Mouse (Mus musculus) brown adipose tissue, adult 24 weeks (tissue): Measurements from ENCODE around the gene Gm16181. TPM values are rescaled to one million over a fixed set of nuclear protein-coding genes. Genes with fewer than 3 reads are reported as not detected.

ENCODE experiments used
- H3K27ac ChIP-seq: fragments of 200-500 bp; replicated peaks from 2 replicates; pipeline ENCODE4 v1.5.1; 2012; ENCODE audit warnings: low read depth, mild to moderate bottlenecking, low read length
- H3K4me1 ChIP-seq: fragments of 200-500 bp; 2 replicates; pipeline ENCODE4 v1.6.1; 2012; ENCODE audit warnings: low read length, mixed read lengths; ENCODE audit not compliant: control insufficient read depth, insufficient read depth, insufficient read length
- H3K4me3 ChIP-seq: fragments of 200-500 bp; 2 replicates; pipeline ENCODE4 v1.5.1; 2012; ENCODE audit warnings: low read depth, mild to moderate bottlenecking, low read length, moderate library complexity; ENCODE audit not compliant: insufficient read depth
- polyA plus RNA-seq: library from polyadenylated mRNA; stranded (reverse); fragments of >200 nt; gene quantifications from 2 replicates; pipeline ENCODE4 v1.2.4, GENCODE M21; 2012; ENCODE audit not compliant: missing spikeins, insufficient read depth, insufficient read length

The Gm16181 gene
- polyA plus RNA-seq, 1 experiment: not detected

DNA sequence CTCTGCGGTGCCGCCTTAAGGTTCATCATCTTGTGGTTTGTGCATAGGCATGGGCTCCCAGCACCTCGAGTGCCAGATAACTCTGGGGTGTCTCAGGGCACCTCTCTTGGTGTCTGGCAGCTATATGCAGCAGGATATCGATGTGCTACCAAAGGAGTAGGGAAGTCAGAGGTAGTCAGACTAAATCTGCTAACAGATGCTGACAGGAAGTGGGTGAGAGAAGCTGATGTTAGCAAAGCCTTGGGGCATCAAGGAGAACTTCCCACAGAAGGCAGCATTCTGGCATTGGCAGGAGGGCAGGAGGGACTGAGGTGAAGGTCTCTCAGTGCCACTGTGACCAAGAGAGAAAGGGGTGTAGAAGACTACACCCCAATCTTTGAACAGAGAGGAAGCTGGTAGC is 30.5 kb upstream of the Gm16181 start:
- peaks cover 2% of the 10 kb centered on the region; the same call in 1 of the 2 replicates for H3K4me1 ChIP-seq
- peak overlapping the region; percentile 39; the same call in 1 of the 2 replicates for H3K27ac ChIP-seq
- no peak overlapping the region for H3K4me3 ChIP-seq

DNA sequence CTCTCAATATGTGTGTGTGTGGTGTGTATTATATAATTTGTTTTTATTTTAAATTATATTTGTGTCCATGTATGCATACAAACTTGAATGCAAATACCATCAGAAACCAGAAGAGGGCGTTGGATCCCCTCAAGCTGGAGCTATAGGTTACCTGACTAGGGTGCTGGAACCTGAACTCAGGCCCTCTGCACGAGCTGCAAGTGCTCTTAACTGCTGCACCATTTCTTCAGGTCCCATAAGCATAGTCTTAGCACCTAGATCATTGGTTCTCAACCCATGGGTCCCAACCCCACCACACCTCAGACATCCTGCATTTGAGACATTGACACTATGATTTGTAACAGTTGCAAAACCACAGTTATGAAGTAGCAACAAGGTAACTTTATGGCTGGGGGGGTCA is 28.9 kb upstream of the Gm16181 start:
- H3K27ac ChIP-seq: no peak overlapping the region
- no peak overlapping the region for H3K4me3 ChIP-seq
- no peaks in the 10 kb centered on the region; the same call in 1 of the 2 replicates for H3K4me1 ChIP-seq

DNA sequence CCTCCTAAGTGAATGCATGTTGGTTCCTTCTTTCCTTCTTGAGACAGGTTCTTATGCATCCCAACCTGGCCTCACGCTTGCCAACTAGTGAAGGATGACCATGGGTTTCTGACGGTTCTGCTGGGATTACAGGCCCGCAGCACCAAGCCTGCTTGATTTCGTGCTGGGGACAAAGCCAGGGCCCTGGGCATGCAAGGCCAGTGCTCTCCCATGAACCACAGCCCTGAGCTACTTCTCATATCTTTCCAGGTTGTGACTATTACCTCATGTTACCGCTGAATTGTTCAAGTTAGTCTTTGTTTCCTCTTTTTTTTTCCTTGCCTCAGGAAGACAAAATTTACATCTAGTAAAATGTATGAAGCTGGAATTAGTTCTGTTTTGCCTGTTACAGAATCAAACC is 27.7 kb upstream of the Gm16181 start:
- H3K4me1 ChIP-seq: no peaks in the 10 kb centered on the region; the same call in 1 of the 2 replicates
- H3K27ac ChIP-seq: no peak overlapping the region
- H3K4me3 ChIP-seq: no peak overlapping the region

DNA sequence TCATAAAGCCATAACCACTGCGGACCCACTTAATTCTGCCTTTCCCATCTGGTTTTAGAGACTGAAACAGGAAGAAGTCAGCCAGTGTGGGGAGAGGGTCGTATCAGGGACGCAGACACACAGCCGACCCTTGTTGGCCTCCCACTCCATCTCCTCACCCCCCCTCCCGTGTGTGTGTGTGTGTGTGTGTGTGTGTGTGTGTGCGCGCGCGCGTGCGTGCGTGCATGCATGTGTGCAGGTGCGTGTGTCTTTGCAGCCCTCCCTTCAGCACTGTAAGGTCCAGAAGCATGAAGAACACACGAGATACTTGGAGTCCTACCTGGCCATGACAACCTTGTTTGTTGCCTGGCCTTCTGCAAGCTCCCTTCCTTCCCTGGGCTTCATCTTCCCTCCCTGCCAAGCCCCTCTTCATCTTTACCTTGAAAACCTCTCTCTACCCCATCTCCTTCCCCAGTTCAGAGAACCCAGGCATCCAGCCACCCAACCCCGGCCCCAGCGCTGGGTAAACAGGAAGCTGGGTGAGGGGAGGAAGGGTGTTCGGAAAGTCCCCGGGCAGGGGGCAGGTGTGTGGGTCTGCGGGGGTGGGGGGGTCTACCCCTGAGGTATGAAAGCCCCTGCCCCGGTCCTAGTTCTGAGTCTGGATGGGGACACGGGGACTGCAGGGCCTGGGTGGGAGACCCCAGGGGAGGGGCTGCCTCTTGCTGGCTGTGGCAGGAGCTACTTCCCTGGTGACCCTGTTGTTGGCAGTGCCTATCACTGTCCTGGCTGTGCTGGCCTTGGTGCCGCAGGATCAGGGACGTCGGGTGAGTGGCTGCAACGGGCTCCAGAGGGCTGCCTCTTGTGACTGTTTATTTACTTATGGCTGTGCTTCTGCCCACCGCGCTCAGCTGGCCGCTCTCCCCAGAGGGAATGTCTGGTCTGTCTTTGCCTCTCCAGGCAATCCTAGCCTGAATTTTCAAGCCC is 26.5 kb upstream of the Gm16181 start, which contains the start of gene Ltb:
Gene Ltb (plus strand): TSS at position 559 of the 963 bp plus-strand sequence.
- H3K27ac ChIP-seq: no peak within 1 kb of the TSS
- H3K4me1 ChIP-seq: peaks cover 3% of the 10 kb centered on the region
- peak within 1 kb of the TSS; percentile 76 for H3K4me3 ChIP-seq

DNA sequence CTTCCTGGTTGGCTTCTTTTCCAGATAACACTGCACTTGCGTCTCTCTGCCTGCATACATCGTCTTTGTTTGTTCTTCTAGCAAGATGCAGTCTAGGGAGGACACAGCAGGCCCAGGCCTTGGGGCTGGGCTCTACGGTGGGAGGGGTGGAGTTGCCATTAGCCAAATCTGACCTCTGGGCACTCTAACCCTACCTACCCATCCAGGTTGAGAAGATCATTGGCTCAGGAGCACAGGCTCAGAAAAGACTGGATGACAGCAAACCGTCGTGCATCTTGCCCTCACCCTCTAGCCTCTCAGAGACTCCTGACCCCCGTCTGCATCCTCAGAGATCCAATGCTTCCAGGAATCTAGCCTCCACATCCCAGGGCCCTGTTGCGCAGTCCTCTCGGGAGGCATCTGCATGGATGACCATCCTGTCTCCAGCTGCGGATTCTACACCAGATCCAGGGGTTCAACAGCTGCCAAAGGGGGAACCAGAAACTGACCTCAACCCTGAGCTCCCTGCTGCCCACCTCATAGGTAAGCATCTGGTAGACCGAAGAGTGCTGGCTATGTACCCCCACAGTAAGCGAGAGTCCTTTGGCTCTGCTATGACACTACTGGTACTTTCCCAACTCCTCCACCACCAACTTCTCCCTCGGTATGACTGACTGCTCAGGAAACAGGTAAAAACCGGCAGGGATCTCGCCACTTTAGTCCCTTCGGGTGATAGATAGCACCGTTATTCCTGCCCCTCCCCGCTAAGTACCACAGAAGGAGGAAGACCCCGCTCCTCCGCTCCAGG is 25.6 kb upstream of the Gm16181 start:
- Histone ChIP-seq H3K4me3 (peak overlapping the region; percentile 76), H3K27ac (no peak overlapping the region), H3K4me1 (peaks cover 3% of the 10 kb centered on the region)

DNA sequence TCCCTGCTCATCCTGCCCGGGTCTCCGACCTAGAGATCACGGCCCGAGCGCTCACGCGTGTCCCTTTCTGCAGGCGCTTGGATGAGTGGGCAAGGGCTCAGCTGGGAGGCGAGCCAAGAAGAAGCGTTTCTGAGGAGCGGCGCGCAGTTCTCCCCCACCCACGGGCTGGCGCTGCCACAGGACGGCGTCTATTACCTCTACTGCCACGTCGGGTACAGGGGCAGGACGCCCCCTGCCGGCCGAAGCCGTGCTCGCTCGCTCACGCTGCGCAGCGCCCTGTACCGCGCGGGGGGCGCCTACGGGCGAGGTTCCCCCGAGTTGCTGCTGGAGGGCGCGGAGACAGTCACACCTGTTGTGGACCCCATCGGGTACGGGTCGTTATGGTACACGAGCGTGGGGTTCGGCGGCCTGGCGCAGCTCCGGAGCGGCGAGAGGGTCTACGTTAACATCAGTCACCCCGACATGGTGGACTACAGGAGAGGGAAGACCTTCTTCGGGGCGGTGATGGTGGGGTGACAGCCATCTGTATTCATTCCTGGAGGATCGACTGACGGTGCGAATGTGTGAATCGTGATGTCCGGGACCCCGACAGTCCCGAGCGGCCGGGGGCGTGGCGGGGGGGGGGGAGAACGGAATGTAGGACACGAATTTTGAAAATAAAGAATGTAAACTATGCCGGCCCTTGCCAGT is 24.9 kb upstream of the Gm16181 start:
- H3K4me3 ChIP-seq: peak overlapping the region; percentile 76
- H3K4me1 ChIP-seq: peaks cover 5% of the 10 kb centered on the region
- peak overlapping the region; percentile 33; the same call in 1 of the 2 replicates for H3K27ac ChIP-seq

DNA sequence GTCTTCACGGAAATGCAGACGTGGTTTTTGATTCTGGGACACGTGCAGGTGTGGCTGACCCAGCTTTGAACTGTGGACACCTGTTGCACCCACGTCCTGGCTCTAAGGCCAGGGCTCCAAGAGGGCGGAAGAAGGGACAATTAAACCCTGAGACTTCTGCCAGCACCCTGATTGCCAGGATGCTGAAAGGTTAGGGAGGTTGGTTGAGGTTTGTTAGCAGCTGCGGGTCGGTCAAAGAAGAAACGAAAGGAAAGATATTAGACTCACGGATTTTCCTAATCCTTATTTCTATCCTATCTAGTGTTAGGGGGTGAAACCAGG is 24.4 kb upstream of the Gm16181 start:
- Histone ChIP-seq H3K4me3 (peak overlapping the region; percentile 76), H3K4me1 (peaks cover 6% of the 10 kb centered on the region), H3K27ac (no peak overlapping the region)

DNA sequence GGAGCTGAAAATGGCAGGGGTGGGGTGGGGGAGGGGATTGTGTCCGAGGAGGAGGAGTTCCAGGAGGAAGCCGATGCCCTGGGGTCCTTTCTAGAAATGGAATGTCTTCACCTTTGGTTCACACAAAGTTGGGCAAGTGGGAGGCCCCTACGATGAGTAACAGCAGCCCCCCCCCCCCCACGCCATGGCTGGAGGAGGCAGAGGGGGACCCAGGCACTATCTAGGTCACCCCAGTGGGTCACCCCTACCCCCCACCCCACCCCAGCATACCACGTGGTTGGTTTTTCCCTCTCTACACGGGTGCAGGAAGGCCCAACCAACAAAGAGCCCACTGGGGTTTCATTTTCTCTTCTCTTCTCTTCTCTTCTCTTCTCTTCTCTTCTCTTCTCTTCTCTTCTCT is 23.5 kb upstream of the Gm16181 start:
- H3K27ac ChIP-seq: no peak overlapping the region
- H3K4me1 ChIP-seq: peaks cover 6% of the 10 kb centered on the region
- no peak overlapping the region for H3K4me3 ChIP-seq

DNA sequence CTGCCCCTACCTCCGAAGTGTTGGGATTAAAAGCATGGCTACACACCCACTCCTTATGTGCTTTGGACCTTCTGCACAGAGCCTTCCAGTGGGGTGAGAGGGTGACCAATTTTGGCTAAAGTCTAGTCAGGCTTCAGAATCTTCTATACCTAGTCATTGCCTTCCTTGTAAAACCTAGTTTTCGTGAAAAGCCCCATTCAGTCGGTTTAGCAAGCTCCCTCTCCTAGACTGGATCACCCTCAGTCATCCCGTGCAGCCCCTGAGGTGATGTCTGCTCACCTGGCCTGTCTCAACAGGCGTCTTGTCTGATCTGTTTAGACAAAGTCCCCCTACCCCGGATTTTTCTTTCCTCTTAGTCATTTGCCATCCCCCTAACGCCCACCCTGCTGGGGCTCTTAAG is 22.6 kb upstream of the Gm16181 start:
- no peak overlapping the region for H3K27ac ChIP-seq
- H3K4me1 ChIP-seq: peaks cover 6% of the 10 kb centered on the region
- H3K4me3 ChIP-seq: no peak overlapping the region

DNA sequence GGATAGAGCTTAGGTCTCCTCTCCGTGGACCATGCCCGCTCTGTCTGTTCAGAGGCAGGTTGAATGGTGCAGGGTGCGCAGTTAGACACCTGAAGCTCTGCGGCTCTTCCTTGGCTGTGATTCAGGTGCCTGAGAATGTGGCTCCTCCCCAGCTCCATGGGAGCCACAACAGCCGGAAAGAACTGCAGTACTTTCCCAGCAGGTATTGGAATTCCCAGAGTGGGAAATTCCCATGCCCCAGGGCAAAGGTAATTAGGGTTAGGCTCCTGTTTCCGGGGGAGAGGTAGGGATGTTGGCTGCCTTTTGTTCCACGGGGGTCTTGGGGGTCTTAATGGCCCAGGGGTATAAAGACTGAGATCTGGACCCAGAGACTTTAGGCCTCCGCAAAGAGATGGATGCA is 21.7 kb upstream of the Gm16181 start:
- Histone ChIP-seq H3K4me1 (peaks cover 6% of the 10 kb centered on the region), H3K4me3 (no peak overlapping the region), H3K27ac (peak overlapping the region; percentile 48; the same call in 1 of the 2 replicates)

DNA sequence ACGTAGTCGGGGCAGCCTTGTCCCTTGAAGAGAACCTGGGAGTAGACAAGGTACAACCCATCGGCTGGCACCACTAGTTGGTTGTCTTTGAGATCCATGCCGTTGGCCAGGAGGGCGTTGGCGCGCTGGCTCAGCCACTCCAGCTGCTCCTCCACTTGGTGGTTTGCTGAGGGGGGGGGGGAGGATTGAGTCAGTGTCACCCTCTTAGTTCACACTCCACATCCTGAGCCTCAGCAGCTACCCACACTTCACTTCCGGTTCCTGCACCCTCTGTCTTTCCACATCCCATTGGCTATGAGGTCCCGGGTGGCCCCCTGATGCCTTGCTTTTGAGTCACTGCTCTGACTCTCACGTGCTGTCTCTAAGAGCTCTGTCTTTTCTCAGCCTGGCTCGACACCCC is 20.2 kb upstream of the Gm16181 start:
- Histone ChIP-seq H3K27ac (peak overlapping the region; percentile 64), H3K4me1 (peaks cover 6% of the 10 kb centered on the region), H3K4me3 (peak overlapping the region; percentile 61)

DNA sequence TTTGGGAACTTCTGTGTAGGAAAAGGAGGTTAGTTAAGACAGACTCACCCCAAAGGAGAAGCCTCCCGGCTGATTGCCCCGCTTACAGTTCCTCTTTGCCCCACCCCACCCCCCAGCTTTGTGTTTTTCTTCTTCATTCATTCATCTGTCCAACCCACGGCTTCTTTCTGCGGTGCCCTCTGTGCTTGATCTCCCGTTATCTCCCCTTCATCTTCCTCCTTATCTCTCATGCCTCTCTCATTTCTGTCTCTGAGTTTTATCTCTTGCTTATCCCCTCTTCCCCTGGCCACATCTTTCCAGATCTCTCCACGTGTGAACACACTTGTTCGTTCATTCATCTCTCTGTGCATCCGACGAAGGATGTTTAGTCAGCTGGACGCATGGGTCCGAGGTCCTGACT is 19.5 kb upstream of the Gm16181 start:
- Histone ChIP-seq H3K4me3 (peak overlapping the region; percentile 61), H3K4me1 (peaks cover 6% of the 10 kb centered on the region), H3K27ac (peak overlapping the region; percentile 76)

DNA sequence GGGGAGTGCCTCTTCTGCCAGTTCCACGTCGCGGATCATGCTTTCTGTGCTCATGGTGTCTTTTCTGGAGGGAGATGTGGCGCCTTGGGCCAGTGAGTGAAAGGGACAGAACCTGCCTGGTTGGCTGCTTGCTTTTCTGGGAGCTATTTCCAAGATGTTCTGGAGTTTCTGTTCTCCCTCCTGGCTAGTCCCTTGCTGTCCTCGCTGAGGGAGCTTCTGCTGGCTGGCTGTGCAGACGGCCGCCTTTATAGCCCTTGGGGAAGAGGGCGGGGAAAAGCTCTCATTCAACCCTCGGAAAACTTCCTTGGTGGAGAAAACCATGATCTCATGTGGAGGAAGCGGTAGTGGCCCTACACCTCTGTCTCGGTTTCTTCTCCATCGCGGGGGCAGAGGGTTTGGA is 18.8 kb upstream of the Gm16181 start, which contains the start of gene Tnf:
Gene Tnf (minus strand): TSS at position 221 of the 400 bp plus-strand sequence.
- H3K4me1 ChIP-seq: peaks cover 6% of the 10 kb centered on the region
- peak within 1 kb of the TSS; percentile 76 for H3K27ac ChIP-seq
- H3K4me3 ChIP-seq: peak within 1 kb of the TSS; percentile 61

DNA sequence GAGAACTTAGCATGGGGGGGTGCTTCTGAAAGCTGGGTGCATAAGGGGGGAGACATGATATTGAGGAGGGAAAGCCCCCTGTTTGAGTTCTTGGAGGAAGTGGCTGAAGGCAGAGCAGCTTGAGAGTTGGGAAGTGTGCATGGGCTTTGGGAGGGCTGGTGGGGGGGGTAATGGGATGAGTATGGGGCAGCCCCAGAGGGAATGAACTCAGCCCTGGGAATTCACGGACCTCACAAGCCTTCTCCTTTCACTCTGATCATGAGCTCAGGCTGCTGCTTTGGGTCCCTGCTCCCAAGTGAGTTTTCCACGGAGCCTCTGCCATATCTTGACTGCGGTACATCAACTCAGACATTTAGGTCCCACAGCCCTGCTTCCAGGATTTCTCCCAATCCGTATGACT is 18.2 kb upstream of the Gm16181 start:
- Histone ChIP-seq H3K4me3 (no peak overlapping the region), H3K27ac (0 out of 2 replicates have a peak overlapping the region, but pooled peaks have one; percentile 46), H3K4me1 (peaks cover 6% of the 10 kb centered on the region)
